Mouse (Mus musculus) cerebellum, adult 2 months (tissue): ENCODE data around the gene Cdc14b.

Source experiments
- CTCF ChIP-seq: fragments of 200-500 bp; IDR thresholded peaks from 2 replicates; pipeline ENCODE4 v1.5.1; 2011; ENCODE audit warnings: low read depth, mild to moderate bottlenecking, control low read depth, low read length, moderate library complexity, borderline replicate concordance; ENCODE audit not compliant: insufficient read depth
- POLR2A ChIP-seq: fragments of 200-500 bp; IDR thresholded peaks from 2 replicates; pipeline ENCODE4 v1.6.1; 2011; ENCODE audit warnings: low read length, control low read depth, borderline replicate concordance; ENCODE audit not compliant: insufficient read depth

- no peak for TF ChIP-seq CTCF
- TF ChIP-seq POLR2A: no peak
Observed at GRCm38 (mm10) chr13:64273891-64274844, 922 bp downstream of the Cdc14b start.
